Mouse (Mus musculus): Measurements from ENCODE around the gene Gm10134.

The Gm10134 gene

DNA sequence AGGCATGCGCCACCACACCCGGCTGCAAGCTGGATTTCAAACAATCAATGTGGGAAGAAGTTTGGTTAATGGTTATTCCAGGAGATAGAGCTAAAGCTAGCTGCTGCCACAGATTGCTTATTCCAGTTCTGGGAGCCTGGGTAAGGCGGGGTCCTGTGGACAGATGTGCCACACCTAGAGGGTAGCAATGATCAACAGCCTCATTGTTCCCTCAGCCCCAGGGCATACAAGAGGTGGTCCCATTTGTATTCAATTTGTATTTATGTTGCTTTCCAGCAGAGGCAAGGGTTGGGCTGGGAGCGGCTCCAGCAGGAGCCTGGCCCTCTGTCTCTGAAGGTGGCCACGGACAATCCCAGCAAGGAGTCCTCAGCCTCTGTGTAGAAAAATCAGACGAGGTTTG, 396 bp downstream of the Gm10134 start:
- no peak for DNase-seq

DNA sequence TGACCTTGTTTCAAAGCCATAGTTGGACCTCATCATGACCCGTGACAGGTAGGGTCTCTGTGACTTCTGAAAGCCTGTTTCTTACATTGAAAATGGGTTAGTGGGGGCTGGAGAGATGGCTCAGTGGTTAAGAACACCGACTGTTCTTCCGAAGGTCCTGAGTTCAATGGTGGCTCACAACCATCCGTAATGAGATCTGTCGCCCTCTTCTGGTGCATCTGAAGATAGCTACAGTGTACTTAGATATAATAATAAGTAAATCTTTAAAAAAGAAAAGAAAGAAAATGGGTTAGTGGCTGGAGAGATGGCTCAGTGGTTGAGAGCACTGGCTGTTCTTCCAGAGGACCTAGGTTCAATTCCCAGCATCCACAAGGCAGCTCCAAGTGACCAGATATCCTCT, 5.7 kb downstream of the Gm10134 start:
- DNase-seq = peak in 1 of 2 experiments; percentile 5

GRCm38 (mm10) chr2:28512798-28513401, 7.0 kb downstream of the Gm10134 start, which contains the start of gene Ralgds:
Gene Ralgds, plus strand, starts transcription at chr2:28513125.
- peak; percentile 88 to 91 for DNase-seq

DNA sequence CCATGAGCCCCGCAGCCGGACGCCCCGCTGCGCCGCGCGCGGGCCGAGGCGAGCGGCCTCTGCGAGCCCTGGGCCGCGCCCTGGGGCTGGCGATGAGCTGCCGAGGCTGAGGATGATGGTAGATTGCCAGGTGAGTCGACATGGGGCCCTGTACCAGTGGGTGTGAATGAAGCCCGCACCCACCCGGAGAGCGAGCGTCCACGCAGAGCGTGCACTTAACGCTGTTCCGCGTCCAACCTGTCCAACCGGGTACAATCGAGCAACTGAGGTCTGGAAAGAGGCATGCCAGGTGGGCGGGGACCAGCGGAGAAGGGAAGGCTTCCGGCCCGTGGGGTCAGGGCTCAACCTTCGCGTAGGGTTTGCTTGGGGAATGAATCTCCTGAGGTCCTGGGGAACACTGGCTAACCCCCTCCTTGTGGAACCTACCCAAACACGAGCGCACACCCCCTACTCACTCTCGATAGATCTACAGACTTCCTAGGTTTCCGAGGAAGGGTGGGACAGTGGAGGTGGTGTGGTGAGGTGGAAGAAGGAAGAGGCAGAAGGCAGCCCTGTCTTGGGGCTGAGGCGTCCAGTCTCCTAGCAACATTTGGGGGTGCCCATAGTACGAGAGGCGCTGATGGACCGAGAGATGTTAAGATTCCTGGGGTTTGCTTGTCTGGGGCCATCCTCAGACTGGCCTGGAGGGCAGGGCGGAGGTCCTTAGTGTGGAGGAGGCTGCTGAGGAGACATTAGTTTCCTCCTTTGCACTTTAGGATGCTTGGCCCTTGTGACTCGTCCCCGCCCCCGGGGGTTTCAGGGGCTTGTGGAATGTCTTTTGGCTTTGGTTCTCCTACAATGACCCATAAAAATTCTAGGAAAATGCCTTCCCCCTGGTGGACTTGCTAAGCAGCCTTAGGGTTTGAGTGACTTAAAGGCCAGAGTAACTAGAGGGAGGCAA, 7.8 kb downstream of the Gm10134 start:
- DNase-seq = peak; percentile 71 to 73

- DNase-seq = peak; percentile 96 to 98
Observed at GRCm38 (mm10) chr2:28514489-28514888, 8.6 kb downstream of the Gm10134 start.

- DNase-seq = peak; percentile 85 to 91
Observed at GRCm38 (mm10) chr2:28517206-28517909, 11.5 kb downstream of the Gm10134 start.

- DNase-seq = peak in 1 of 2 experiments; percentile 11
Observed at GRCm38 (mm10) chr2:28518231-28518630, 12.3 kb downstream of the Gm10134 start.

DNA sequence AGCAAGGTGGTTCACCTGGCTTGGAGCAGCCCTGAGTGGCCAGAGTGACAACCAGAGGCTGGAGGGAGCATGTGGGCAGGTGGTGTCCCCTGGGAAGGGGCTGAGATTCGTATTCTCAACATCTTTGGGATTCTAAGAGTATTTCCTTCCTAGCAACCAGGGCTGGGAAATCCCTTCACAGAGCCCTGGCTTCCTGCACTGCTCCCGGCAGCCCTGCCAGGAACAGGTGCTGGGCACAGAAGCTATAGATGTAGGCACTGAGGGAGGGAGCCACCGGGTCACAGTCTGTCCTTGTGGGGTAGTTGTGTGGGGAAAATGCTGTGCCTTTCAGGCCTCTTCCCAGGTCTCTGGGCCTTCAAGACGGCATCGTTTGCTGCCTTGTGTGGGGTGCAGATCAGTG, 14.7 kb downstream of the Gm10134 start:
- peak; percentile 59 to 67 for DNase-seq

GRCm38 (mm10) chr2:28521571-28522151, 15.8 kb downstream of the Gm10134 start:
- DNase-seq = peak; percentile 65 to 70

DNA sequence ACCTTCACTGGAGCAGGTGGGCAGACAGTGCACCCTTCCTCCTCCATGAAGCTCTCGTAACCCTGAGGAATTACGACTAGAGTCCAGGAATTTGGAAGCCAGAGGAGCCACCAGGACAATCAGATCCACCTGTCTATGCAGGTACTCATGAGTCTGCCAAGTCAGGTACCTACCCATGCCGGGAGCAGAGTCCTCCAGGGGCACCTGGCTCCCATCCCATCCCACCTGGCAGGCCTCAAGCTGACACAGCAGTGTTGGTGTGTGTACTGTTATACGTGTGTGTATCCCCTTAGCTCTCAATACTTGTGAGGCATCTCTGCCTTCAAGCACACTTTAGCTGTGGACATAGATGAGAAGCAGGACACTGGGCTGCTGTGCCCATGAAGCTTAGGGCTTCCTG, 16.3 kb downstream of the Gm10134 start:
- DNase-seq = peak; percentile 62 to 63

DNA sequence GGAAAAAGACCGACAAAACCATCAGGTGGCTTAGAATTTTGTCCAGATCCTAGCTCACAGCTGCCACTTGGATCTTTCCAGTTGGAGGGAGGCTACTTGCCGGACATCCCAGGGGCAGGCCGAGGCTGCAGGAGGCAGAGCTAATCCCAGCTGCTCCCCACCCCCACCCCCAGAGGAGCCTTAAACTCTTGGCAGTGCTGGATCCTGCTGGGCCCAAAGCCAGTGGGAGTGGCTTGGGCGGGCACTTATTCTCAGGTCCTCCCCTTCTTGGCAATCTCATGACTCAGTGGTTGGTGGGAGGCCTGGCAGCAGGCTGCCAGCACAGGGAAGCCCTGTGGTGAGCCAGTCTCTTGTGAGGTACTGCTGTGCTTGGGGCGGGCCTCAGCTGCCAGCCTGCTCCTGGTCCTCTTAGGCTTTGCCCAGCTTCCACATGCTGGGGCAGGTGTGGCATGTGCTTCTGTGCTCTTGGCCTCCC, 17.8 kb downstream of the Gm10134 start:
- peak; percentile 92 to 95 for DNase-seq

DNA sequence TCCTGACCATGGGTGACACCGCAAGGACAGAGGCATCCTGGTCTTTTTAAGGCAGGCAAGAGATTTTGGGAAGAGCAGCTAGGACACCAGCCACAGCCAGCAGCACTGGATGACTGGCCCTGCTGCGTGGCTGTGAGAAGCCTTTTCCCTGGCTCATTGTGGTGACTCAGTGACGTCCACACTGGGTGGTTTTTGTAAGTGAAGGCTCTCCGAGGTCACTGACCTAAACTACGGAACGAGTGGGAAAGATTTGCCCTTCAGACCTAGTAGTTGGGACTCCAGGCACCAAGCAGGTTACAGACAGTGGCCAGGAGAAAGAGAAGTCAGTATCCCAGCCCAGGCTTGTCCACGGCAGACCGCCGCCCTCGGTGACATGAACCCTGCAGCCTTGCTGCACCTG, 18.5 kb downstream of the Gm10134 start:
- peak; percentile 12 to 21 for DNase-seq

- DNase-seq = peak in 1 of 2 experiments; percentile 70
Observed at GRCm38 (mm10) chr2:28525219-28525942, 19.5 kb downstream of the Gm10134 start.

DNA sequence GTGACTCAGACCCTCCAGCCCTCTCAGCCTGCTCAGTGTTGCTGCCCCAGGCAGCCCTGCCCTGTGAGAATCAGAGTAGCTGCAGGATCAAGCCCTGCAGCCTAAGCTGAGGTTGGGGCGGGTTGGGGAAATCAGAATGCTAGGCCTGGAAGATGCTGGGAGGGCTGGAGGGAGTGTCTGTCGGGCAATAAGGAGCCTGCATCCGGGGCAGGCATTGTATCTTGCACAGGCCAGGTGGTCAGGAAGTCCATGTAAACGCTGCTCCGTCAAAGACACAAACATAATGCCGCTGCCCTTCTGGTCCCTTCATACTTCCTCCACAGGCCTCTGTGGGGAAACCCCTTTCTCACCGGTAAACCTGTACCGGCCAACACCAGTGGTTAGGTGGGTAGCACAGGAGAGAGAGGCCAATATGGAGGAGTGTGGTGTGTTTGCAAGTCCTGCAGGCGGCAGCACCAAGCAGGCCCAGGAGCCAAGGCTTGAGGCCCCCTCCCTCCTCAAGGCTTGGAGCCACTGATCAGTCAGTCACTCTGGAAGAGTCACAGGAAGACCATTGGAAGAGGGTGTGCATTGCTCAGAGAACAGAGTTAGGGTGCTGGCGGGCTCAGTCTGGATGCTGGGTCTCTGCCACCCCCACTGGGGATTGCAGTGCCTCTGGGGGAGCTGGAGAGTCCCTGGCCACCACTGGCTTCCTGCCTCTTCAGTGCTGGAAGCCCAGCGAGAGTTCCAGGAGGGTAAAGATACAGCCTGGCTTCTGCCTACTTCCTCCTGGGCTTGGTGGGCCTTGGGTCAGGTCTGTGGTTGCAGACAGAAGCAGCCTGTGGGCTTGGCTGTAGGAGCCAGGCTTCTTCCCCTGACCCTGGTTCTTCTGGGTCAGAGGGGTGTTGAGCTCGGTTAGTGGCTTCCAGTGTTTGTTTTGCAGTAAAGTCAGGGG, 20.3 kb downstream of the Gm10134 start:
- DNase-seq = peak; percentile 75 to 77

DNA sequence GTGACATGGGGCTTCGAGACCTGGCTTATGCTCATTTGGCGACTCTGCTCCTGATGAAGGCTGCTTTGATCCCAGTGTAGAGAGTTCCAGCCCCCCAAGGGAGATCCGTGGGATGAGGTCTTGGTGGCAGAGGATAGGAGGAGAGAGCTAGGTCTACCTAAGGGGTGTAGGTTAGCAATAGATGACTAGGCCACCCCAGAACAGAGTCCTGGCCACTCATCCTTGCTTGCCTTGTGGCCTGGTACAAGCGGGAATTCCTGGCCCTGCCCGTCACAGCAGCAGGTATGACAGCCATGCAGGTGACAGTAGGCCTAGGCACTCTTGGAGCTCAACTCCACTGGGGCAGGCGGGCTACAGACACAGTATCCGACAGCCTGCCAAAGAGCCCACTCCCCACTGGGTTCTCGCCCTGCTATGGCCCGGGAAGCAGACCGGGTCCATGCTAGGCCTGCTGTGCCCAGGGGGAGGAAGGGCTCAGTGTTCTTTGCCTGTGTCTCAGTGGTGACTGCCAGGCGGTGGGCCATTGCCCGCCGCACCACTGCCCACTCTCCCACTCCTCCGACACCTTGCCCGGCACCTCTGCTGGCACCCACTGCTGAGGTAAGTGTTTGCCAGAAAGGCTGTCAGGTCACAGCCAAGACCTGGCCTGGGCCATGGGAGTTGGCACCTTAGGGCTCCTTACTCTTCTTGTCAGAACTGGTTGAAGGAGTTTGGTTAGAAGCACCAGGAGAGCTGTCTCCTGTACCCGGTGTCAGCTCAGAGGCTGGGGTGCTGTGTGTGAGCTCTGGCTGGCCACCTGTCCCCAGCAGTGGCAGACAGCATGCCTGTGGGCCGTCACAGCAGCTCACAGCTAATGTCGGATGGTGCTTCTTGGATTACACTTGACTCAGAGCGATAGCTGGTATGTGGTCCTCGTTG, 21.8 kb downstream of the Gm10134 start:
- peak; percentile 57 to 63 for DNase-seq

- peak; percentile 53 to 55 for DNase-seq
Observed at GRCm38 (mm10) chr2:28528354-28528730, 22.4 kb downstream of the Gm10134 start.

GRCm38 (mm10) chr2:28529856-28530255, 24.0 kb downstream of the Gm10134 start:
- DNase-seq = peak in 1 of 2 experiments; percentile 34

GRCm38 (mm10) chr2:28530311-28530710, 24.4 kb downstream of the Gm10134 start:
- DNase-seq = no peak

DNA sequence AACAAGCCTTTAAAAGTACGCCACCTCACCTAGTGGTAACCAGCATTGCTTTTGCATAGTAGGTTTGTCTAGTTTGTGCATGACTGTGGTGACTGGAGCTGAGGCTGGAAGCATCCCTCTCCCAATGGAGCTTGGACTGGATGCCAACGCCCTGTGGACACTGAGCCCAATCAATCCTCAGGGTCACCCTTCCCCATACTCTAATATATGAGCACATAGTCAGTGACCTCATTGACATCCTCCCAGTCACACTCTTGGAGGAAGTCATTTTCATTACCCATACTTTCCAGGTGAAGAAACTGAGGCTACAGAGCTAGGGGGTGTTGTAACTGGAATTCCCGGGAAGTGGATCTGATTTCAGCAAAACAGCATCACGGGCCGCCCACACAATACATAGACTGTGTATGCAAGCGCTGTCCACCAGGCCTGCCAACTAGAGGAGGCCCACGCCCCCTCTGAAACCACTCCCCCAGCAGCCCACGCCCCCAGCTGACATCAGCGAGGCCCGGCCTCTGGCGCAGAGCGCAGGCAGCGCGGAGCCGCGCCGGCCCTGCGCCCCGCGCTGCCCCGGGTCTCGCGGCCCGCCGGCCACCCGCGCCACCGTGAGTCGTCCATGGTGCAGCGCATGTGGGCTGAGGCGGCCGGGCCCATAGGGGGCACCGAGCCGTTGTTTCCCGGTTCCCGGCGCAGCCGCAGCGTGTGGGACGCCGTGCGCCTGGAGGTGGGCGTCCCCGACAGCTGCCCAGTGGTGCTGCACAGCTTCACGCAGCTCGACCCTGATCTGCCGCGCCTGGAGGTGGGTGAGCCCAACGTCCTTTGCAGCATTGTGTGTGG, 27.3 kb downstream of the Gm10134 start:
- peak; percentile 91 to 94 for DNase-seq
